Mouse (Mus musculus): ENCODE data around the gene Theg. TPM values are rescaled to one million over a fixed set of nuclear protein-coding genes. Genes with fewer than 3 reads are reported as not detected.
A peak's percentile ranks its signal among the peaks of the same experiment; 100 is the strongest.

Gene Theg
- polyA plus RNA-seq, 1 experiment from 2014 or later = not detected

GRCm38 (mm10) chr10:79615860-79616259 is 28.7 kb upstream of the Theg start:
- DNase-seq (ENCODE audit: low spot score) = no peak
- Histone ChIP-seq H3K4me1 (replicated peaks; ENCODE audit: control insufficient read depth, insufficient read depth, low read length) (peaks cover 5% of the 10 kb centered on the region; the same call in 1 of the 2 replicates), H3K4me3 (ENCODE audit: low read depth, low read length) (no peak overlapping the region), H3K9ac (ENCODE audit: low read length) (no peak overlapping the region), H3K9me3 (ENCODE audit: control insufficient read depth, low read length) (no peaks in the 10 kb centered on the region), H3K36me3 (ENCODE audit: control insufficient read depth, insufficient read depth, low read length) (no peaks in the 10 kb centered on the region), H3K27me3 (replicated peaks; ENCODE audit: control insufficient read depth, insufficient read depth, low read length) (peaks cover 25% of the 10 kb centered on the region), H3K4me2 (ENCODE audit: low read length) (no peak overlapping the region), H3K27ac (ENCODE audit: low read depth) (no peak overlapping the region)
- 12% methylated on average over 8 of the region's 8 CpGs for WGBS
- no peak for ATAC-seq (replicated peaks; ENCODE audit: low FRiP score, low TSS enrichment, low read depth)

GRCm38 (mm10) chr10:79614305-79614643 is 27.1 kb upstream of the Theg start:
- DNase-seq (ENCODE audit: low spot score) = no peak
- Histone ChIP-seq H3K9ac (ENCODE audit: low read length) (no peak overlapping the region), H3K27me3 (replicated peaks; ENCODE audit: control insufficient read depth, insufficient read depth, low read length) (peaks cover 25% of the 10 kb centered on the region), H3K4me2 (ENCODE audit: low read length) (peak overlapping the region; percentile 96), H3K9me3 (ENCODE audit: control insufficient read depth, low read length) (no peaks in the 10 kb centered on the region), H3K4me1 (replicated peaks; ENCODE audit: control insufficient read depth, insufficient read depth, low read length) (peaks cover 5% of the 10 kb centered on the region; the same call in 1 of the 2 replicates), H3K4me3 (ENCODE audit: low read depth, low read length) (peak overlapping the region; percentile 49; the same call in 1 of the 2 replicates), H3K36me3 (ENCODE audit: control insufficient read depth, insufficient read depth, low read length) (no peaks in the 10 kb centered on the region), H3K27ac (ENCODE audit: low read depth) (no peak overlapping the region)
- WGBS = 73% methylated on average over 1 of the region's 1 CpGs
- ATAC-seq (replicated peaks; ENCODE audit: low FRiP score, low TSS enrichment, low read depth) = peak; percentile 57

- Histone ChIP-seq H3K27ac (ENCODE audit: low read depth) (no peak within 1 kb of the TSS), H3K9ac (ENCODE audit: low read length) (peak within 1 kb of the TSS; percentile 48; the same call in 1 of the 2 replicates), H3K27me3 (replicated peaks; ENCODE audit: control insufficient read depth, insufficient read depth, low read length) (peaks cover 25% of the 10 kb centered on the region), H3K36me3 (ENCODE audit: control insufficient read depth, insufficient read depth, low read length) (no peaks in the 10 kb centered on the region), H3K9me3 (ENCODE audit: control insufficient read depth, low read length) (no peaks in the 10 kb centered on the region), H3K4me3 (ENCODE audit: low read depth, low read length) (peak within 1 kb of the TSS; percentile 49), H3K4me1 (replicated peaks; ENCODE audit: control insufficient read depth, insufficient read depth, low read length) (peaks cover 5% of the 10 kb centered on the region; the same call in 1 of the 2 replicates), H3K4me2 (ENCODE audit: low read length) (peak within 1 kb of the TSS; percentile 96)
- WGBS = 1% methylated on average over 60 of the region's 60 CpGs
- peak; percentile 90 for DNase-seq (ENCODE audit: low spot score)
- peak; percentile 83 for ATAC-seq (replicated peaks; ENCODE audit: low FRiP score, low TSS enrichment, low read depth)
Observed at GRCm38 (mm10) chr10:79613578-79614304, 26.6 kb upstream of the Theg start, which contains the start of gene C2cd4c. Gene C2cd4c (minus strand): TSS chr10:79614025.

GRCm38 (mm10) chr10:79612192-79613135 is 25.3 kb upstream of the Theg start:
- DNase-seq (ENCODE audit: low spot score) (peak; percentile 57), ATAC-seq (replicated peaks; ENCODE audit: low FRiP score, low TSS enrichment, low read depth) (no peak)
- no peak overlapping the region for H3K9ac ChIP-seq (ENCODE audit: low read length)
- peaks cover 25% of the 10 kb centered on the region for H3K27me3 ChIP-seq (replicated peaks; ENCODE audit: control insufficient read depth, insufficient read depth, low read length)
- no peak overlapping the region for H3K27ac ChIP-seq (ENCODE audit: low read depth)
- peaks cover 5% of the 10 kb centered on the region; the same call in 1 of the 2 replicates for H3K4me1 ChIP-seq (replicated peaks; ENCODE audit: control insufficient read depth, insufficient read depth, low read length)
- no peaks in the 10 kb centered on the region for H3K36me3 ChIP-seq (ENCODE audit: control insufficient read depth, insufficient read depth, low read length)
- H3K4me3 ChIP-seq (ENCODE audit: low read depth, low read length) = no peak overlapping the region
- 13% methylated on average over 51 of the region's 51 CpGs for WGBS
- peak overlapping the region; percentile 22; the same call in 1 of the 2 replicates for H3K4me2 ChIP-seq (ENCODE audit: low read length)
- no peaks in the 10 kb centered on the region for H3K9me3 ChIP-seq (ENCODE audit: control insufficient read depth, low read length)

GRCm38 (mm10) chr10:79611296-79611695 is 24.2 kb upstream of the Theg start:
- Histone ChIP-seq H3K36me3 (ENCODE audit: control insufficient read depth, insufficient read depth, low read length) (no peaks in the 10 kb centered on the region), H3K4me1 (replicated peaks; ENCODE audit: control insufficient read depth, insufficient read depth, low read length) (peaks cover 5% of the 10 kb centered on the region; the same call in 1 of the 2 replicates), H3K9ac (ENCODE audit: low read length) (no peak overlapping the region), H3K27me3 (replicated peaks; ENCODE audit: control insufficient read depth, insufficient read depth, low read length) (peaks cover 25% of the 10 kb centered on the region), H3K4me3 (ENCODE audit: low read depth, low read length) (no peak overlapping the region), H3K27ac (ENCODE audit: low read depth) (no peak overlapping the region), H3K9me3 (ENCODE audit: control insufficient read depth, low read length) (no peaks in the 10 kb centered on the region), H3K4me2 (ENCODE audit: low read length) (no peak overlapping the region)
- ATAC-seq (replicated peaks; ENCODE audit: low FRiP score, low TSS enrichment, low read depth) = no peak
- DNase-seq (ENCODE audit: low spot score) = no peak
- 38% methylated on average over 5 of the region's 5 CpGs for WGBS

GRCm38 (mm10) chr10:79609276-79609675 is 22.1 kb upstream of the Theg start:
- no peak overlapping the region for H3K27ac ChIP-seq (ENCODE audit: low read depth)
- H3K9me3 ChIP-seq (ENCODE audit: control insufficient read depth, low read length) = no peaks in the 10 kb centered on the region
- H3K27me3 ChIP-seq (replicated peaks; ENCODE audit: control insufficient read depth, insufficient read depth, low read length) = peaks cover 25% of the 10 kb centered on the region
- peaks cover 5% of the 10 kb centered on the region; the same call in 1 of the 2 replicates for H3K4me1 ChIP-seq (replicated peaks; ENCODE audit: control insufficient read depth, insufficient read depth, low read length)
- ATAC-seq (replicated peaks; ENCODE audit: low FRiP score, low TSS enrichment, low read depth) (no peak), DNase-seq (ENCODE audit: low spot score) (no peak)
- 78% methylated on average over 3 of the region's 3 CpGs for WGBS
- H3K4me2 ChIP-seq (ENCODE audit: low read length) = no peak overlapping the region
- H3K36me3 ChIP-seq (ENCODE audit: control insufficient read depth, insufficient read depth, low read length) = no peaks in the 10 kb centered on the region
- no peak overlapping the region for H3K9ac ChIP-seq (ENCODE audit: low read length)
- H3K4me3 ChIP-seq (ENCODE audit: low read depth, low read length) = no peak overlapping the region

GRCm38 (mm10) chr10:79607892-79608291 is 20.8 kb upstream of the Theg start:
- peaks cover 5% of the 10 kb centered on the region; the same call in 1 of the 2 replicates for H3K4me1 ChIP-seq (replicated peaks; ENCODE audit: control insufficient read depth, insufficient read depth, low read length)
- H3K9ac ChIP-seq (ENCODE audit: low read length) = no peak overlapping the region
- H3K27me3 ChIP-seq (replicated peaks; ENCODE audit: control insufficient read depth, insufficient read depth, low read length) = peaks cover 17% of the 10 kb centered on the region
- no peak; the same call in 1 of the 2 replicates for ATAC-seq (replicated peaks; ENCODE audit: low FRiP score, low TSS enrichment, low read depth)
- H3K4me2 ChIP-seq (ENCODE audit: low read length) = no peak overlapping the region
- H3K4me3 ChIP-seq (ENCODE audit: low read depth, low read length) = no peak overlapping the region
- no peaks in the 10 kb centered on the region for H3K9me3 ChIP-seq (ENCODE audit: control insufficient read depth, low read length)
- no peak for DNase-seq (ENCODE audit: low spot score)
- no peak overlapping the region for H3K27ac ChIP-seq (ENCODE audit: low read depth)
- no peaks in the 10 kb centered on the region for H3K36me3 ChIP-seq (ENCODE audit: control insufficient read depth, insufficient read depth, low read length)
- WGBS = 42% methylated on average over 2 of the region's 2 CpGs

- 61% methylated on average over 4 of the region's 4 CpGs for WGBS
- Histone ChIP-seq H3K9ac (ENCODE audit: low read length) (no peak overlapping the region), H3K4me1 (replicated peaks; ENCODE audit: control insufficient read depth, insufficient read depth, low read length) (no peaks in the 10 kb centered on the region), H3K4me3 (ENCODE audit: low read depth, low read length) (no peak overlapping the region), H3K27ac (ENCODE audit: low read depth) (no peak overlapping the region), H3K4me2 (ENCODE audit: low read length) (no peak overlapping the region), H3K9me3 (ENCODE audit: control insufficient read depth, low read length) (no peaks in the 10 kb centered on the region), H3K27me3 (replicated peaks; ENCODE audit: control insufficient read depth, insufficient read depth, low read length) (0 out of 2 replicates have a peak, but pooled peaks cover 5% of the 10 kb centered on the region), H3K36me3 (ENCODE audit: control insufficient read depth, insufficient read depth, low read length) (no peaks in the 10 kb centered on the region)
- no peak for ATAC-seq (replicated peaks; ENCODE audit: low FRiP score, low TSS enrichment, low read depth)
- no peak for DNase-seq (ENCODE audit: low spot score)
Observed at GRCm38 (mm10) chr10:79606537-79606936, 19.4 kb upstream of the Theg start.
